Mouse (Mus musculus) frontal cortex, postnatal 10 days (tissue): ENCODE results near the gene Dlg1.
A peak's percentile ranks its signal among the peaks of the same experiment; 100 is the strongest.

Source experiments
- DNase-seq, 2 experiments: peaks; one replicate each; pipeline ENCODE4 v3.0.0; 2022; ENCODE audit warnings: low spot score in 2 of 2, mixed read lengths in 1 of 2

Dlg1 gene

DNA sequence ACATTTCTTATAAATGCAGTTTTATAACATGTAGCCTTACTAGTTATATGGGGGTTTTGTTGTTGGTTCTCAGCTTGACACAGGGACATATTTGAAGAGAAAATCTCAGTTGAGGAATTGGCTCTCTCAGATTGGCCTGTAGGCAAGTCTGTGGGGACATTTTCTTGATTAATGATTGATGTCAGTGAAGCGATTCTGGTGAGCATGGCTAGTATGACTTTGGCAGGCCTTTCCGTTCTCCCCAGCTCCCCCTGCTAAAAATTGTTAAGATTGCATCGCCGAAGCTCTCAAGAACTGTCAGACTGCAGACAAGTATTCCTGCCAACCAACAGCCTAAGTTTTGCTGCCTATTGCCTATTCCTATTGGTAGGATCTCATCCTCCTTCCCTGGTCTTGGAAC is 73.8 kb downstream of the Dlg1 start:
- DNase-seq, result no peak

- no peak for DNase-seq
These were observed 74.5 kb downstream of the Dlg1 start for GRCm38 (mm10) chr16:31737761-31738160.

- DNase-seq, result no peak
These were observed 77.0 kb downstream of the Dlg1 start for GRCm38 (mm10) chr16:31740271-31740670.

- DNase-seq, result no peak
These were observed 77.5 kb downstream of the Dlg1 start for GRCm38 (mm10) chr16:31740704-31741103.

- DNase-seq, result no peak
These were observed 87.3 kb downstream of the Dlg1 start for GRCm38 (mm10) chr16:31750526-31750925.

DNA sequence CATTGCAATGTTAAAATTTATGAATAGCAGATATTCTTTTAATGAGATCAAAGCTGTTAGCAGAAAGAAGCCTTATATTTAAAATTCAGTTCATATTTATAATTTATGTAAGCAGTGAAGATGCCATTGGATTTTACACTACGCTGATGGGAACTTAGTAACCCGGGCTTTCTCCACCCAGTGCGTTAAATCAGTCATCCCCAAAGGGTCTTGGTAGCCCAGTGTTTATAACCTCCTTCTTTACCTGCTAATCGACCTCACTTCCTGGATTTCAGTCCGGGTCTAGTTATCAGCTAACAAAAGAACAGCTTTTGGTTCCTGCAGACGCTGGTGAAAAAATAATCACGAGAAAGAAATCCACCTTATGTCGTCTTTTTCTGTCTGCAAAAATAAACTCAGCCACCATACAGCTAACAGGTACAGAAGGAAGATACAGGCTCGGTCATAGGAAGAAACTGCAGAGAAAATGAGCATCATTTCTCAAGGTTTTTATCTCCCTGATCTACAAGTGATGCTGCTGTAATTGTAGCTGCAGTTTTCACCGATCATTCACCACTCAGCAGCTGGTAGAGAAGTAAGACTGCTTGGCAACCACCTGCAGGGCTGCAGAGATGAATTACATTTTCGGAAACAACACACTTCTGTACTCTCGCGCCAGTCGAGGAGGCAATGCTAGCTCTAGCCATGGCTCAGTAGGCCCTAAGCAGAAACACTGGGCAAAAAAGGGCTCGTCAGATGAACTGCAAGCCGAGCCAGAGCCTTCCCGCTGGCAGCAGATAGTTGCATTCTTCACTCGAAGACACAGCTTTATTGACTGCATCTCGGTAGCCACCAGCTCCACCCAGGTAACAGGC is 91.2 kb downstream of the Dlg1 start:
- DNase-seq, result peak; percentile 28 to 29

DNA sequence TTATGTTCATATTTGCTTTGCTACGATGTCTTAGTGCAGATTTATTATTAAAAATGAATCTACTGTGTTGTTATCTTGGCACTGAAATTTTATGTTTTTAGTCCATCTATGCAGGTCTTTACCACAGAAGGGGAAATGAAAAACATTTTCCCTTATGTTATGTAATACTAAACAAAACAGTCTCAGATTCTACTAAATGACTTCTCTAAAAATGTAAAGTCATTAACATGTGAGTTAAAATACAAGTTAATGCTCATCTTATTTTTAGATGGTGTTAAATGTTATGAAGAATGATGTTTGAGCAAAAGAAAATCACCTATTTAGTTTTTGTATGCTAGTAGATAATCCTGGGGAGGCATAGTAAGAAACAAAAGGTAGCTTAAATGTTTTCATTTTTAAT is 91.8 kb downstream of the Dlg1 start:
- no peak for DNase-seq

DNA sequence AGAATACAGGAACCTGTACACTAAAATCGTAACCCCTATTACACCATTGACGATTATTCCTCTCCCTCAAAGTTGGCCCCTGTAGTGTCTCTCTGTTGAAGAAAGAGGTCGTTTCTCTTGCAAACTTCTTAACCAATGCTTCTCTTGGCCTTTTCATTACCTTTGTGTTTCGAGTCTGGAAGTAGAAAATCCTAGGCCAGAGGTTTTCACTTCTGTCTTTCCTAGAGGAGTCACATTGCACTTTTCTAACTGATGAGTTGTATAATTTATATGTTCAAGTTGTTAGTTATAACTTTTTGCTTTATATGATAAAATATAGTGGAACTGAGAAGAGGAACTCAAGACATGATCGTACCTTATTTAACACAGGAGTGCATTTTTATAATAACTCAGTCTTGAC is 93.2 kb downstream of the Dlg1 start:
- DNase-seq, result no peak

DNA sequence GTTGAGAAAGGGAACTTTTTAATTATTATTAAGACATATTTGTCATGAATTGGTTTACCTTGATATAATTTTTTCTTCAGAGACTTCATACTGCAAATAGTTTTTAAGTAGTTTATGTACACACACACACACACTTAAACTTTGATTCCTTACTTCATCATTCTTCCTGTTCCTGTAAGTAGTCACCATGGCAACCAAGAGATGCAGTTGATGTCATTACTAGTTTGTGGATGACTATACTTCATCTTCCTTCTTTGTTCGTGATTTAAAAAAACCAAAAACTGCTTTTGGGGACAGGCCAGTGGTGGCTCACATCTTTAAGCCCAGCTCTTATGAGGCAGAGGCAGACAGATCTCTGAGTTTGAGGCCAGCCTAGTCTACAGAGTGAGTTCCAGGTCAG is 94.4 kb downstream of the Dlg1 start:
- no peak for DNase-seq

GRCm38 (mm10) chr16:31759416-31759815 is 96.2 kb downstream of the Dlg1 start:
- DNase-seq, result no peak

- no peak for DNase-seq
These were observed 103.1 kb downstream of the Dlg1 start for GRCm38 (mm10) chr16:31766298-31766697.

GRCm38 (mm10) chr16:31766715-31767114 is 103.5 kb downstream of the Dlg1 start:
- no peak for DNase-seq

DNA sequence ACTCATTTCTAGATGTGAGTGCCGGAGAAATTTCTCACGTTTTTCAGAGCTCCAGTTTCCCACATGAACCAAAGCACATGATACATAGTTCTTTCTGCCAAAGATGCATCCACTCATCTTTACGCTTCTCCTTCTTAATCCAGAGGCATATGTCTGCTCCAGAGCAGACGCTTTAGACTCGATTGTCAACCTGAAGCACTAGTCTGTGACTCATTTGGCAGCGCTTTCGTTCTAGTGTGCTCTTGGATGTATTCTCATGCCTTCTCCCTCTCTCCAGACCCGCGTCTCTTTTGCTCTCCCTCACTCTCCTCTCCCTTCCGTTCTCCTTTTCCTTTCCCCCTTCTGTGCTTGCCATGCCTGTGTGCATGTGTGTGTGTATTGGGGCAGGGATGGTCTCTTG is 112.7 kb downstream of the Dlg1 start:
- no peak for DNase-seq

DNA sequence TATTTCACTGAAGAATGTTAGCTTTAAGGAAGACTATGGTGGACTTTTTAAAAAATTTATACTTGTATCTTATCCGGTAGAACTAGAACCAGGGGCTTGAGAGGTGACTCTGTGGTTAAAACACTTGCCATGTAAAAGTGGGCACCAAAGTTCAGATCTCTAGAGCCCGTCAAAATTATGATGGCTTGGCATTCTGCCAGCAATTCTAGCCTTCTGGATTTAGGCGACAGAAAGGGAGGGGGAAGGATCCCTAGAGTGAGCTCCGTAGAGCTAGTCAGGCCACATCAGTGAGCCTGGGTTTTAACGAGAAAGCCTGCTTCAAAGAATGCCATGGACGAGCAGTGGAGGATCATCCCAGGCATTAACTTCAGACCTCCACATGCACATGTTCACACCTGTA is 117.8 kb downstream of the Dlg1 start:
- DNase-seq, result no peak

- DNase-seq, result no peak
These were observed 126.8 kb downstream of the Dlg1 start for GRCm38 (mm10) chr16:31790056-31790455.

- no peak for DNase-seq
These were observed 140.4 kb downstream of the Dlg1 start for GRCm38 (mm10) chr16:31803644-31804043.

GRCm38 (mm10) chr16:31826049-31826448 is 162.8 kb downstream of the Dlg1 start:
- DNase-seq, result no peak

DNA sequence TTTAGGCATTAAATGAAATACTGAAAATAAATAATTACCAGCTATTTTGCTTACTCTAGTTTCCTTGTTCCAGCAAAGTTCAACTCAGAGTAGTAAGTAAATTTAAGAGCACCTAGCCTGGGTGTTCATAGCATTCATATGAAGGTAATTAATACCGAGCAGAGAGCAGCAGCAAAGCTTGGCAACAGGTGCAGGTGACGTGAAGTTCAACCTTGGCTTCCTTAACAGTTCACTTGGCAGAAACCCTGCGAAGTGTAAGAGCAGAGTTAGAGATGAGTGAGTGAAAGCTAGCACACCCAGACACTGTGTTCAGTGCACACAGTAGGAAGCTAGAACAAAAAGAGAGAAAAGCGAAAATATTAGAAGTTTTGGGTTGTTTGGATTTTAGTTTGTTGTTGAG is 167.5 kb downstream of the Dlg1 start:
- no peak for DNase-seq

GRCm38 (mm10) chr16:31832630-31833422 is 169.6 kb downstream of the Dlg1 start:
- no peak for DNase-seq

DNA sequence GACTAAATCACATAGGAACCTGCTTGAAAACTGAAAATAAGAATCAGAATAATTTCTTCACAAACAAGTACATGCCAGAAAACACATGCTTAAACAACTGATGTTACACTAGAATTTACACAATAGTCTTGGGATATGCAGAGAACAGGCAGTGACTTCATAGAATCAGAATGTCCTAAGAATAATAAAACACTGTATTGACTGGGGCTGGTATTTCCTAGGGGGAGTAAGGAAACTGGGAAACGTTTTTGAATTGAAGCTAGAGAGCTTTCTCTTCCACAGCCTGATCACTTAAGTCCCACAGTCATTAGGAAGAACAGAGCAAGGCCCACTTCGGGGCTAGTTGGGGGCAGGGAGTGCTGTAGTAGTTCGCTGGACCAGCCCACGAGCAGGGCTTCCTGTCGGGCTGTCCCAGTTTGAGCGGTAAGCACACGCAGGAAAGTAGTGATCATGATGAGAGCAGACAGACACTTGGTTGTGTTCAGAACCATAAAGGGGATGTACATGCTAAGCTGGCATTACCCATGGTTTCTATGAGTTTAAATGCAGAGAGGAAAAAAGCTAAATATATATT is 170.9 kb downstream of the Dlg1 start:
- no peak for DNase-seq

DNA sequence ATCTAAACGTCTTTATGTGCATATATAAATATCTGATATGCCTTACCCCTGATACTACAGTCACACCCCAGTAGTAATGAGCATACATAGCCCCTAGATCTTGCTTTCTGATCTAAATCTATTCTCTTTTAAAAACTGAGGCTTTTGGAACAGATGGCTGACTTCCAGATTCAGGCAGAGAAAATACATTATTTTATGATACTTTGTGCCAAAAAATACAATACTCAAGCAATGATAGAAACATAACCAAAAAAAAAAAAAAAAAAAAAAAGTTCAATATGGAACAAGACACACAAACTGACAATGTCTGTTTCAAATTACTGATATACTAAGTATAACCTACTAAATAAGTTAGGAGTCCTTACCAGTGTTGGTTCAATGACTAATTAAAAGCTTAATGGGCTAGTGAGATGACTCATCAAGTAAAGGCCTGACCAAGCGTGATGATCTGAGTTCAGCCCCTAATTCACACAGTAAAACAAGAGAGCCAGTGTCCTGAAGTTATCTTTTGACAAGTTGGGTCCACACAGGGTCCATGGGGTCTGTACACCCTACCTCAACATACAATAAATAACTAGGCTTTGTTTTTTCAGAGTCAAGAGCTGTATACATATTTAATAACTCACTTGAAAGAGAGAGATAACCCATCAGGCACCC is 171.5 kb downstream of the Dlg1 start:
- DNase-seq, result no peak

DNA sequence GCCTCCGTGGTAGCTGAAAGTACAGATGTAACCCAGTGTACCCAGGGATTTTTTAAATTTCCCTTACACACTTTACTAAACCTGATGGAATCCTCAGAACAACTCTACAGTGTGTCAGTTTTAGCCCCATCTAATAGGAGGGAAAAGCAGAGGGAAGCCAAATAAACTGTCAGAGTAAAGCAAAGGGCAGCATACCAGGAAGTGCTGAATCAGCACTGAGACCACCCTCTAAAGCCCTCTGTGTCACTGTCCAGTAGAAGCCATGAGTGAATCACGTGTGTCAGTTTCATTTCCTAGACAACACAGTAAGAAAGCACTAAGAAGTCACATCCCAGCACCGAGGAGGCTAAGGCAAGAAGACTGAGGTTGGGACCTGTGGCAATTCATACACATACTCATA is 174.1 kb downstream of the Dlg1 start:
- no peak for DNase-seq
